Mouse (Mus musculus) kidney, embryonic 14.5 days (tissue): ENCODE results near the gene Trim80. TPM values are rescaled to one million over a fixed set of nuclear protein-coding genes. Genes with fewer than 3 reads are reported as not detected.
A peak's percentile ranks its signal among the peaks of the same experiment; 100 is the strongest.

Experiments
- ATAC-seq: fragments of 200-750 bp; cut with Nextera tagmentation; 2 replicates; pipeline ENCODE4 v1.8.0; 2017; ENCODE audit warnings: moderate number of reproducible peaks, mild to moderate bottlenecking, moderate TSS enrichment, moderate library complexity; ENCODE audit not compliant: low FRiP score, low TSS enrichment
- H3K27ac ChIP-seq: fragments of 300-500 bp; sonication (generic); 2 replicates; pipeline ENCODE4 v1.5.1; 2014; ENCODE audit warnings: low read depth, mild to moderate bottlenecking, low read length, moderate library complexity, mixed read lengths
- H3K27me3 ChIP-seq: fragments of 300-500 bp; sonication (generic); 2 replicates; pipeline ENCODE4 v1.6.1; 2014; ENCODE audit warnings: mild to moderate bottlenecking, low read length; ENCODE audit not compliant: control insufficient read depth, insufficient read depth
- H3K36me3 ChIP-seq: fragments of 300-500 bp; sonication (generic); 2 replicates; pipeline ENCODE4 v1.6.1; 2014; ENCODE audit warnings: low read length, mixed read lengths; ENCODE audit not compliant: control insufficient read depth, insufficient read depth
- H3K4me1 ChIP-seq: fragments of 300-500 bp; sonication (generic); 2 replicates; pipeline ENCODE4 v1.6.1; 2014; ENCODE audit warnings: low read length, mixed read lengths; ENCODE audit not compliant: control insufficient read depth, insufficient read depth
- H3K4me2 ChIP-seq: fragments of 300-500 bp; sonication (generic); replicated peaks from 2 replicates; pipeline ENCODE4 v1.6.1; 2014; ENCODE audit warnings: low read depth, mild to moderate bottlenecking, low read length
- H3K4me3 ChIP-seq: fragments of 300-500 bp; sonication (generic); 2 replicates; pipeline ENCODE4 v1.5.1; 2014; ENCODE audit warnings: mild to moderate bottlenecking, low read length
- H3K9ac ChIP-seq: fragments of 300-500 bp; sonication (generic); 2 replicates; pipeline ENCODE4 v1.6.1; 2014; ENCODE audit warnings: low read depth, mild to moderate bottlenecking, low read length, moderate library complexity
- H3K9me3 ChIP-seq: fragments of 300-500 bp; sonication (generic); 2 replicates; pipeline ENCODE4 v1.6.1; 2016; ENCODE audit warnings: low read length; ENCODE audit not compliant: control insufficient read depth
- WGBS: fragments of 180-500 bp; shearing (Covaris S2); extraction: QIAGEN DNeasy Blood & Tissue Kit; methylation state at CpG from one replicate; pipeline ENCODE4 v1.1.7; 2014; 5-methylcytosine and 5-hydroxymethylcytosine counted together
- polyA plus RNA-seq: library from polyadenylated mRNA; unstranded; fragments of >200 nt; fragmentation: Nextera tagmentation; extraction: Ambion mirVana; gene quantifications from 2 replicates; pipeline ENCODE4 v1.2.1, GENCODE M21; 2014

Trim80 gene
- polyA plus RNA-seq, 1 experiment from 2014 or later: 0.14 TPM

DNA sequence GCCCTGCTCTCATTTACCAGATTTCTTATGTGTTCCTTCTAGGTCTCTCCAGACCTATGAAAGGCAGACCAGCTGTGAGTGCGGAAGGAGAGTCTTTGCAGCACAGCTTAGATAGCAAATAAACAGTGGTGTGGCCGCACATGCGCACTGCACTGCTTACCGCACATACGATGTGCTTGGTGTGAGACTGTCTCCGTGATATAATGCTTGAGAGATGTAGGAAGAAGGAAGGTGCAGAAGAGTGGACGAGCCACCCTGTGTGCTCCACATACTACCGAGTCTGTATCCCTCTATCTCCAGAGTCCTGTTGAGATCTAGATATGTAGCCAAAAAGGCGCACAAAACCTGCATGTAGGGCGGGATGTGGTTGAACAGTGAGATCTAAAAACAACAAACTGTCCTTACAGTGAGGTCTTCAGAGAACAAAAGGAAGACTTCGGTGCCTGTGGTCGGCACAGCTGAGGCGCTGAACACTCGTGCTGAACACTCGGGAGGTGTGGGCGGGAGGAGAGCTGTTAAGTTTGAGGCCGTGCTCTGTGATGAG, 33.4 kb upstream of the Trim80 start:
- no peak for ATAC-seq
- H3K9me3 ChIP-seq: no peaks in the 10 kb centered on the region
- H3K4me3 ChIP-seq: no peak overlapping the region
- no peaks in the 10 kb centered on the region for H3K27me3 ChIP-seq
- H3K4me1 ChIP-seq: peaks cover 14% of the 10 kb centered on the region; the same call in 1 of the 2 replicates
- no peak overlapping the region for H3K27ac ChIP-seq
- peaks cover 44% of the 10 kb centered on the region for H3K36me3 ChIP-seq
- H3K9ac ChIP-seq: no peak overlapping the region
- WGBS: 93% methylated on average over 17 of the region's 17 CpGs
- H3K4me2 ChIP-seq: no peak overlapping the region

DNA sequence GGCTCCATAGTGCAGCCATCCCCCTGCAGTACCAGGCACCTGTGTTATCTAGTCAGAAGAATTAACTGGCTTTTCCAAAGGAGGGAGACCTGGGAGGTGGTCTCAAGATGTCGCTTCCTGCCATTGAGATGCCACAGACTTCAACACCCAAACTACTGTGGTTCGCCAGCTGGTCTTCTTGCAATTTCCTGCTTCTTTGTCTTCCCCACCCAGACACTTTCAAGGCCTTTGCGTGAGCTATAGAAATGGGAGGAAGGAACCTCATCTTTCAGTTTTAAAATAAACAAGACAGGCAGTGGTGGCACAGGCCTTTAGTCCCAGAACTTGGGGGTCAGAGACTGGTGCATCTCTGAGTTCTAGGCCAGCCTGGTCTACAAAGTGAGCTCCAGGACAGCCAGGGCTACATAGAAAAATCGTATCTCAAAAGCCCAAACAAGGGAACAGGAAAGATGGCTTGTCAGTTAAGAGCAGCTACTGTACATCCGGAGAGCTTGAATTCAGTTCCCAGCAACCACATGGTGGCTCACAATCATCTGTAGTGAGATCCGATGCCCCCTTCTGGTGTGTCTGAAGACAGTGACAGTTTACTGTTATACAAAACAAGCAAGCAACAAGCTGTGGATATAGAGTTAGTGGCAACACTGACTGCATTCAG, 32.0 kb upstream of the Trim80 start:
- WGBS: 84% methylated on average over 6 of the region's 6 CpGs
- Histone ChIP-seq H3K4me3 (no peak overlapping the region), H3K36me3 (peaks cover 44% of the 10 kb centered on the region), H3K27me3 (no peaks in the 10 kb centered on the region), H3K9me3 (no peaks in the 10 kb centered on the region), H3K4me2 (no peak overlapping the region), H3K27ac (no peak overlapping the region), H3K4me1 (peaks cover 15% of the 10 kb centered on the region; the same call in 1 of the 2 replicates), H3K9ac (no peak overlapping the region)
- no peak for ATAC-seq

DNA sequence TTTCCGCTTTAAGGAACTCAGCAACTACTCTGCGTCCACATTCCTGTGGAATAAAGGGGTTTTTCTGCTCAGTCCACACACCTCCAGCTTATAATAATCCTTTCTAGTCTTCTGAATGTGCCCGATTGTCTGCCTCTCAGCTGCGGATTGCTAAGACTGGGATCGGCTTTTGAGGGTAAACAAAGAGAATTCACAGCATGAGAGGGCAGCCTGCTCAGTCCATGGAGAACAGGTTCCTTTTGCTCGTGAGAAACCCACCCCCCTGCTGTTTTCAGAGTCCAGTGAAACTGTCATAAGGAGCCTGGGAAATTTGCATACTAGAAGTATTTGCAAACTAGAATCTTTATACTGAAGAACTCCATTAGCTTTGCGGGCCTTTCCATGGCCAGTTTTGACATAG, 30.8 kb upstream of the Trim80 start:
- H3K27ac ChIP-seq: no peak overlapping the region
- H3K4me3 ChIP-seq: no peak overlapping the region
- no peak for ATAC-seq
- WGBS: 90% methylated on average over 7 of the region's 7 CpGs
- peaks cover 44% of the 10 kb centered on the region for H3K36me3 ChIP-seq
- H3K4me2 ChIP-seq: no peak overlapping the region
- no peaks in the 10 kb centered on the region for H3K27me3 ChIP-seq
- H3K9me3 ChIP-seq: no peaks in the 10 kb centered on the region
- H3K9ac ChIP-seq: no peak overlapping the region
- 0 out of 2 replicates have a peak, but pooled peaks cover 10% of the 10 kb centered on the region for H3K4me1 ChIP-seq

DNA sequence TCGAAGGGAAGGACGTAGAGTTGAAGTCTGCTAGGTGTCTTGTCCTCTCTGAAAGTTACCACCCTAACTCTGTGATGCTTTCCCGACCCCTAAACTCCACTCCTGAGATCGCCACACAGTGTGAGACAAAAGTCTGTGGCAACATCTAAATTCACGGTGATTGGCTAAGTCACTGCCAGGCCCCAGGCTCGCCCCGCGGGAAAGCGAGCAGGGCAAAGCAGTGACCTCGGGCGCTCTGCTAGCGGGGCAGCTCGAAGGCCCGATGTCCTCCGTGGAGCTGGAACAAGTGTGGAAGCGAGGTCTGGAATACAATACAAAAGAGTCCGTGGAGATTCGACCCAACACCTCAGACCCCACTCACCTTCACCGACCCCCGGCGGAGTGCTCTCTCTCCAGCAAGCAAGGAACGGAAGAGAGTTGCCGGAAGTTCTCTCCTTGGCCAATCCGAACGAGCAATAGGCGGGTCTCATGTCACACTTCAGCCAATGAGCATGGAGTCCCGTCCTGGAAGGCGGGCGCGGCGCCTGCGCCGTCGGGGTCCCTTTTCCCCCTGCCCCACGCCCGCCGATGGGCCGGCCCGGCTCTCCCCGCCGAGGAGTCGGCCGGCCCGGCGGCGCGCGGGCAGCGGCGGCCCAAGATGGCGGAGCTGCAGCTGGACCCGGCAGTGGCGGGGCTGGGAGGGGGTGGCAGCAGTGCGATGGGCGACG, 20.7 kb upstream of the Trim80 start, which contains the start of the genes Atp5h and Kctd2:
Atp5h (minus strand) TSS at position 432 of the 707 bp plus-strand sequence.
Kctd2 (plus strand) TSS at position 598 of the 707 bp plus-strand sequence.
- peak within 1 kb of the TSS; percentile 89 for H3K9ac ChIP-seq

DNA sequence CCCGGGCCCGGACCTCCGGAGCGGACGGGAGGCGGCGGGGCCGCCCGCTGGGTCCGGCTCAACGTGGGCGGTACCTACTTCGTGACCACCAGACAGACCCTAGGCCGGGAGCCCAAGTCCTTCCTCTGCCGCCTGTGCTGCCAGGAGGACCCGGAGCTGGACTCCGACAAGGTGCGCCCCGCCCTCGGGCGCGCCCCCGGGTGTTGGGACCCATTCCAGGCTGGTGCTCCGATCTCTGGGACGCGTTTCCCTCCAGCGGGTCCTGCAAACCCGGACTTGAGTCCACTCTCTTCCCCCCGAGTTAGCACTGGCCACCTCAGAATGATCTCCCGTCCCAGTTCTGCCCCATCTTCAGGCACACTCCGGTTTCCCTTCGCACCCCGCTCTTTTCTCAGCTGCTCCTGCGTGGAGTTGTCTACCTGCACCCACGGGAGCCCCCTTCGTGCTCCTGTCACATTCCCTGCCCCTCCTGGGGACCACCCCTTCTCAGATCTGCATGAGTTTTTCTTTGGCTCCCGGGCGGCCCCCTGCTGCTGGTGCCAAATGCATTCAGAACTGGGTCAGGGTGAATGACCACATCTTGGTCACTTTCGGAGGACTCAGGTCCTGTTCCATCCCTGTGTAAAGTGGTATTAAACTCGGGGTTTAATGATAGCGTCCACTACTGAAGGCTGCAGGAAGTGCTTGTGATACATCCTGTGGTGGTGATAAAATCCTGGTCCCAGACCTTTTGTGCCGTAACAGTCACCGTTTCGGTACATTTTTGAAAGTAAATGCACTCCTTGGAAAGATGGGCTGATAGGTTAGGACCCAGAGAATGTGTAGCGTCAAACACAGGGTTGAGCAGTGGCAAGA, 19.8 kb upstream of the Trim80 start:
- Histone ChIP-seq H3K36me3 (peaks cover 47% of the 10 kb centered on the region), H3K4me2 (peak overlapping the region; percentile 88), H3K4me1 (peaks cover 21% of the 10 kb centered on the region), H3K9me3 (no peaks in the 10 kb centered on the region), H3K9ac (peak overlapping the region; percentile 89), H3K27me3 (no peaks in the 10 kb centered on the region), H3K4me3 (peak overlapping the region; percentile 93), H3K27ac (peak overlapping the region; percentile 51; the same call in 1 of the 2 replicates)
- ATAC-seq: peak; percentile 74
- WGBS: 2% methylated on average over 38 of the region's 45 CpGs

More for the DNA sequence above, 20.7 kb upstream of the Trim80 start, which contains the start of the genes Atp5h and Kctd2:
- no peaks in the 10 kb centered on the region for H3K9me3 ChIP-seq
- H3K27ac ChIP-seq: peak within 1 kb of the TSS; percentile 51; the same call in 1 of the 2 replicates
- peak within 1 kb of the TSS; percentile 88 for H3K4me2 ChIP-seq
- WGBS: under 1% methylated on average over 40 of the region's 56 CpGs
- peak within 1 kb of the TSS; percentile 93 for H3K4me3 ChIP-seq
- no peaks in the 10 kb centered on the region for H3K27me3 ChIP-seq
- ATAC-seq: peak; percentile 98
- peaks cover 43% of the 10 kb centered on the region for H3K36me3 ChIP-seq
- H3K4me1 ChIP-seq: peaks cover 21% of the 10 kb centered on the region

DNA sequence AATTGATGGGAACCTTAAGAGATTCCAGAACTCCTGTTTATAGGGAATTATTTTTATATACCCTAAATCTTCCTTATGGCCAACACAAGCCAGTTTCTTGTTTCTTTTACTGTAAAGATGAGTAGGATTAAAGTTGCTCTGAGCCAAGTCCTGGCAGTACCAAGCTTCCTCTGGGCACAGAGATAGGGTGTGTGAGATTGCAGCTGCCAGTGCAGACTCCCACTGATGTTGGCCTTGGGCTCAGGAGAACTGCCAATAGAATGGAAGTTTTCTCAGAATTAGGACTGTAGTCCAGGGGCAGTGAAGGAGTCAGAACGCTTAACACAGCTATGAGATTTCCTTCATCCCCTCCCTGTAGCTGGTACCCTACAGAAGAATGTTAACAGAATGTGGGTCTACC, 19.0 kb upstream of the Trim80 start:
- peaks cover 21% of the 10 kb centered on the region for H3K4me1 ChIP-seq
- no peaks in the 10 kb centered on the region for H3K9me3 ChIP-seq
- 65% methylated on average over 1 of the region's 1 CpGs for WGBS
- no peaks in the 10 kb centered on the region for H3K27me3 ChIP-seq
- no peak overlapping the region for H3K27ac ChIP-seq
- H3K4me3 ChIP-seq: peak overlapping the region; percentile 93; the same call in 1 of the 2 replicates
- H3K36me3 ChIP-seq: peaks cover 48% of the 10 kb centered on the region
- no peak for ATAC-seq
- peak overlapping the region; percentile 88 for H3K4me2 ChIP-seq
- peak overlapping the region; percentile 89; the same call in 1 of the 2 replicates for H3K9ac ChIP-seq

DNA sequence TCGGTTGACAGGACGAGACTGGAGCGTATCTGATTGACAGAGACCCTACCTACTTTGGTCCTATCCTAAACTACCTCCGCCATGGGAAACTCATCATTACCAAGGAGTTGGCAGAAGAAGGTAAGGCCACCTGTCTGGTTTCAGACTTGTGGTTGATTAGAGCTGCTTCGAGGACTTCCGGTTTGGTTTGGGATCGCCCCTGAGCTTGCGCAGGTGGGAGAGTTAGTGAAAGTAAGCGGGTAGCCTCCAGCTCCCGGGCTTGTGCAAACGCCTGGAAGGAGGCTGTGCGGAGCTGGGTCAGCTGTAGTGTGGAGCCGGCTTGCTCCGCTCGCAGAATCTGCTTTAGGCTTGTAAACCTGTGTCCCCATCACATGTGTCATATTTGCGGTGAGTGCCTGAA, 18.4 kb upstream of the Trim80 start:
- 92% methylated on average over 16 of the region's 16 CpGs for WGBS
- Histone ChIP-seq H3K4me3 (no peak overlapping the region), H3K27ac (no peak overlapping the region), H3K4me2 (no peak overlapping the region), H3K36me3 (peaks cover 48% of the 10 kb centered on the region), H3K4me1 (peaks cover 21% of the 10 kb centered on the region), H3K27me3 (no peaks in the 10 kb centered on the region), H3K9me3 (no peaks in the 10 kb centered on the region), H3K9ac (no peak overlapping the region; the same call in 1 of the 2 replicates)
- no peak for ATAC-seq

DNA sequence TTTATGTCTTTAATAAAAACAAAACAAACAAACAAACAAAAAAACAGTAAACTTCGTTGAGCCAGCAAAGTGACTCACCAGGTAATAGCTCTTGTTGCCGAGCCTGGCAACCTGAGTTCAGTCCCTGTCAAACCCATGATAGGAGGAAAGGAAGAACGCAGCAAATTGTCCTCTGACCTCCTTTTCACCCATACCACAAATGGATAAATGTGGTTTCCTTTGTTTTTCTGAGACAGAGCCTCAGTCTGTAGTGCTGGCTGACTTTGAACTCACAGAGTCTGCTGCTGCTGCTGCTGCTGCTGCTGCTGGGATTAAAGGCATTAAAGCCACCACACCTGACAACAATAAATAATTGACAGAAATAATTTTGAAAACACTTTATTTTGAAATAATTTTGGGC, 17.3 kb upstream of the Trim80 start:
- Histone ChIP-seq H3K4me2 (no peak overlapping the region), H3K27ac (no peak overlapping the region), H3K4me1 (peaks cover 21% of the 10 kb centered on the region), H3K27me3 (no peaks in the 10 kb centered on the region), H3K9ac (no peak overlapping the region), H3K9me3 (no peaks in the 10 kb centered on the region), H3K4me3 (no peak overlapping the region), H3K36me3 (peaks cover 45% of the 10 kb centered on the region)
- no peak for ATAC-seq
- WGBS: 83% methylated on average over 3 of the region's 3 CpGs
